Mouse (Mus musculus): Measurements from ENCODE around the gene Myo10. TPM values are rescaled to one million over a fixed set of nuclear protein-coding genes. Genes with fewer than 3 reads are reported as not detected.

Gene Myo10
- total RNA-seq, 4 experiments from 2014 or later = 42.6 to 54.2 (median 45.3) TPM

GRCm38 (mm10) chr15:25651820-25652219 lies 29.5 kb downstream of the Myo10 start:
- no peak for DNase-seq (ENCODE audit: low spot score in 2 of 2)

- DNase-seq (ENCODE audit: low spot score in 2 of 2) = no peak
Observed at GRCm38 (mm10) chr15:25652368-25652767, 30.0 kb downstream of the Myo10 start.

GRCm38 (mm10) chr15:25652933-25653332 lies 30.6 kb downstream of the Myo10 start:
- DNase-seq (ENCODE audit: low spot score in 2 of 2) = no peak

- no peak for DNase-seq (ENCODE audit: low spot score in 2 of 2)
Observed at GRCm38 (mm10) chr15:25653680-25654079, 31.4 kb downstream of the Myo10 start.

GRCm38 (mm10) chr15:25662833-25663519 lies 40.7 kb downstream of the Myo10 start:
- DNase-seq (ENCODE audit: low spot score in 2 of 2) = no peak

- no peak for DNase-seq (ENCODE audit: low spot score in 2 of 2)
Observed at GRCm38 (mm10) chr15:25669283-25670247, 47.2 kb downstream of the Myo10 start.

GRCm38 (mm10) chr15:25673231-25673980 lies 51.1 kb downstream of the Myo10 start:
- DNase-seq (ENCODE audit: low spot score in 2 of 2) = no peak

GRCm38 (mm10) chr15:25674099-25674931 lies 52.0 kb downstream of the Myo10 start:
- no peak for DNase-seq (ENCODE audit: low spot score in 2 of 2)

GRCm38 (mm10) chr15:25674932-25675250 lies 52.6 kb downstream of the Myo10 start:
- DNase-seq (ENCODE audit: low spot score in 2 of 2) = no peak

- DNase-seq (ENCODE audit: low spot score in 2 of 2) = no peak
Observed at GRCm38 (mm10) chr15:25675359-25675758, 53.0 kb downstream of the Myo10 start.

GRCm38 (mm10) chr15:25676056-25676785 lies 53.9 kb downstream of the Myo10 start:
- DNase-seq (ENCODE audit: low spot score in 2 of 2) = no peak

GRCm38 (mm10) chr15:25679081-25679480 lies 56.8 kb downstream of the Myo10 start:
- DNase-seq (ENCODE audit: low spot score in 2 of 2) = no peak

- DNase-seq (ENCODE audit: low spot score in 2 of 2) = no peak
Observed at GRCm38 (mm10) chr15:25679616-25680015, 57.3 kb downstream of the Myo10 start.

- no peak for DNase-seq (ENCODE audit: low spot score in 2 of 2)
Observed at GRCm38 (mm10) chr15:25680269-25680818, 58.0 kb downstream of the Myo10 start.

- DNase-seq (ENCODE audit: low spot score in 2 of 2) = no peak
Observed at GRCm38 (mm10) chr15:25682953-25683507, 60.7 kb downstream of the Myo10 start.

GRCm38 (mm10) chr15:25685186-25685585 lies 62.9 kb downstream of the Myo10 start:
- DNase-seq (ENCODE audit: low spot score in 2 of 2) = no peak

GRCm38 (mm10) chr15:25688424-25689283 lies 66.3 kb downstream of the Myo10 start:
- DNase-seq (ENCODE audit: low spot score in 2 of 2) = no peak

GRCm38 (mm10) chr15:25689477-25689876 lies 67.2 kb downstream of the Myo10 start:
- DNase-seq (ENCODE audit: low spot score in 2 of 2) = no peak
